Mouse (Mus musculus): ENCODE measurements around the gene Pax5. TPM values are rescaled to one million over a fixed set of nuclear protein-coding genes. Genes with fewer than 3 reads are reported as not detected.

Pax5 gene
- polyA plus RNA-seq, 1 experiment from 2014 or later = 0.56 TPM

DNA sequence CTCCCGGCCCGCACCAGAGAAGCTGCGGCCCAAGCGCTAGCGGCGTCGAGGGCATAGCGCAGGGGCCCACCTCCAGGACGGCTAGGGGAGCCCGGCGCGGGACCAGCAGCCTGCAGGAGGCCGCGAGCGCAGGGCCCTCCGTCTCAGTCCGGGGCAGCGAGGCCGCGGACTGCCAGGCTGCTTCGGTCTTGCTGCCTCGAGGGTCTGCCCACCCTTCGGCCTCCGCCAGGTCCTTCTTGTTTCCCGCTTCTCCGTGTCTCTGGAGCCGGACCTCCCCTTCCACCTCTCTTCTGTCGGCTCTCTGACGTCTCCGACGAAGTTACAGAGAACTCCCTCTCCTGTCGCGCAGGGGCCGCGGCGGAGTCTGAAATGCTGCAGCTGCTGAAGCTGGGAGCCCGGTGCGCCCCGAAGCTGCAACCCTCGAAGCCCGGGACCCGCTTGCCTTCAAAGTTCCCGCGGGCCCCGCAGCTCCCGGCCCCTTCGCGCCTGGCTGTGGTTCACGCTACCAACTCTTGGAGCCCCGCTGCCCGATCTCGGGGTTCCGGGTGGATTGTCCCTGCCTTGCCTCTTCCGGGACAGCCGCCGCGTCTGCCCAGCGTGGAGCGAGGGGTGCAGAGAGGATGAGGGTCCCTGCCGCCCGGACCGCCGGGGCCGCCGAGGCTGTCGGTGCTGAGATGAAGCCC, 6.5 kb downstream of the Pax5 start:
- H3K9me3 ChIP-seq = no peaks in the 10 kb centered on the region
- DNase-seq (ENCODE audit: low spot score) = no peak
- H3K27me3 ChIP-seq (replicated peaks; ENCODE audit: low read depth, poor library complexity, severe bottlenecking) = peaks cover 100% of the 10 kb centered on the region
- H3K27ac ChIP-seq (replicated peaks) = 0 out of 2 replicates have a peak overlapping the region, but pooled peaks have one; percentile 6
- peaks cover 31% of the 10 kb centered on the region for H3K4me1 ChIP-seq
- H3K36me3 ChIP-seq (replicated peaks) = no peaks in the 10 kb centered on the region
- H3K4me3 ChIP-seq = peak overlapping the region; percentile 58
- WGBS = under 1% methylated on average over 66 of the region's 66 CpGs

DNA sequence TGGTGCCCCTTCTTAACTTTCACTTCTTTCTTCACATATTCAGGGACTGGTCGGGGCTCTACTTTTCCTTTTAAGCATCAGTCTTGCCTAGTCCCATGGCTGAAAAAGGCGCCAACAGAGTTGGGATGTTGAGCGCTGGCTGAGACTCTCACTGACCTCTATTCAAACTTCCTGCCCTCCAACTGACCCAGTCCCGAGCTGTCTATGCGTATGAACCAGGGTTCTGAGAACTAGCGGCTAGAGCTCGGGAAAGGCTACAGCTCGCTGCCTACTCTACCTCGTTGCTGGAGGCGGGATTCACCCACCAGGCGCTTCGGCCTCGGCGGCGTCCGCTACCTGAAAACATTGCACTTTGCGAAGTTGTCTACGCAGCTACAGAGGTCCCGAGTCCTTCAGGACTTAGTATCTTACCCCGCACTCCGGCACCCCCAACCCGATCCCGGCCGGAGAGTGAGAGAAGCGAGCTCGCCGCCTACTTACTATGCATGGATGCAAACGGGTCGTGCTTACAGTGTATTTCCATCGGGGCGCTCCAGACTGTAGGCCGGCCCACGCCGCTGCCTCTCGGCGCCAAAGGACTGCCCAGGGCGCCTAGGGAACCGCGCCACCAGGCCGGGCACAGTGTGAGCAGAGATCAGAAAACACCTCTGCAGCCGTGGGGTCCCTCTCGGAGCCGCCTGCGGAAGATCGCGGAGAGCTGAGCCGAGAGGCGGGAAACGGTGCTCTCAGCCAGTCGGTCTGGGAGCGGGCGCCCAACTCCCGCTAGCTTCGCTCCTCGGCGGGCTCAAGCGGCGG, 7.2 kb downstream of the Pax5 start:
- Histone ChIP-seq H3K4me1 (peaks cover 31% of the 10 kb centered on the region), H3K9me3 (no peaks in the 10 kb centered on the region), H3K27ac (replicated peaks) (no peak overlapping the region), H3K36me3 (replicated peaks) (no peaks in the 10 kb centered on the region), H3K4me3 (peak overlapping the region; percentile 58), H3K27me3 (replicated peaks; ENCODE audit: low read depth, poor library complexity, severe bottlenecking) (peaks cover 100% of the 10 kb centered on the region)
- WGBS = under 1% methylated on average over 58 of the region's 58 CpGs
- DNase-seq (ENCODE audit: low spot score) = peak; percentile 59

DNA sequence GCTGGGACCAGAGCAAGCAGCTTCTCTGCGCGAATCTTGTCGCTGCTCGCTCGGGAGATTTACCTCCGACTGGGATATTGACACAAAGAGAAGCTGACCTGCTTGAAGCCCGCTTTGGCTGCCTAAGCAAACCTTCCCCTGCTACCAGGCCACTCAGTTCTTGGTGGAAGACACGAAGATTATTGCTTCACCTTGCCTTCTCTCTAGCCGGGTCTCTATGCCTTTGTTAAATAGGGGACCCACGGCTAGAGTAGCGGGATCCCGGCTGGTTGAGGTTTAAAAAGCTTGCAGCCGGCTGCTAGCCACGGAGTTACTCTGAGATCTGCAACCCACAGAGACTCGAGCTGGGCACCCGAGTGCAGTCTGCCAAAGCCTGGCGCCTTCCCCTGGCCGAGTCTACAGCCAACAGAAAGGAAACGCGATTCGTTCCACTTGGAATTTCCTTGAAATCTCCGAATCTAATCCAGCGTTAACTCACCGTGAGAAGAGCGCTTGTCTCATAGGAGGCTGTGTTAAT, 8.2 kb downstream of the Pax5 start:
- Histone ChIP-seq H3K9me3 (no peaks in the 10 kb centered on the region), H3K4me1 (peaks cover 31% of the 10 kb centered on the region), H3K36me3 (replicated peaks) (no peaks in the 10 kb centered on the region), H3K27ac (replicated peaks) (no peak overlapping the region), H3K27me3 (replicated peaks; ENCODE audit: low read depth, poor library complexity, severe bottlenecking) (peaks cover 99% of the 10 kb centered on the region), H3K4me3 (peak overlapping the region; percentile 58)
- DNase-seq (ENCODE audit: low spot score) = peak; percentile 54
- under 1% methylated on average over 25 of the region's 25 CpGs for WGBS

DNA sequence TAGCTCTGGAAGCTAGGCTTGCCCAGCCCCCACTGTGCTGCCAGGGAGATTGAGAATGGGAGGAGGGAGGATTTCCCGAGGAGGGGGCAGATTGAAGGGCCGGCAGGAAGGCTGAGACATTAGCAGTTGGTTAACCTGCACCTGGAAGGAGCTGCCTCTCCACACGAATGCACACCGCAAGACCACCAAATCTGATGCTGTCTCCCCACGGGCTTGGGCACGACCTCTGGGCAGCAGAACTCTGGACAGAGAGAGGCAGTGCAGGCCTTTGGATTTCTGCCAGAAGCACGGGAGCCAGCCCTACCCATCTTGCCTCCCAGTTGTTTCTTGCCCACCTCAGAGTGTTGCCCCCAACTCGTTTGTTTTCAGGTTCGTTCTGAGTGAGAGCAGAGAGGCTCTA, 8.8 kb downstream of the Pax5 start:
- Histone ChIP-seq H3K27me3 (replicated peaks; ENCODE audit: low read depth, poor library complexity, severe bottlenecking) (peaks cover 98% of the 10 kb centered on the region), H3K9me3 (no peaks in the 10 kb centered on the region), H3K27ac (replicated peaks) (no peak overlapping the region), H3K4me1 (peaks cover 31% of the 10 kb centered on the region), H3K36me3 (replicated peaks) (no peaks in the 10 kb centered on the region), H3K4me3 (peak overlapping the region; percentile 58)
- DNase-seq (ENCODE audit: low spot score) = peak; percentile 52
- 1% methylated on average over 9 of the region's 9 CpGs for WGBS

DNA sequence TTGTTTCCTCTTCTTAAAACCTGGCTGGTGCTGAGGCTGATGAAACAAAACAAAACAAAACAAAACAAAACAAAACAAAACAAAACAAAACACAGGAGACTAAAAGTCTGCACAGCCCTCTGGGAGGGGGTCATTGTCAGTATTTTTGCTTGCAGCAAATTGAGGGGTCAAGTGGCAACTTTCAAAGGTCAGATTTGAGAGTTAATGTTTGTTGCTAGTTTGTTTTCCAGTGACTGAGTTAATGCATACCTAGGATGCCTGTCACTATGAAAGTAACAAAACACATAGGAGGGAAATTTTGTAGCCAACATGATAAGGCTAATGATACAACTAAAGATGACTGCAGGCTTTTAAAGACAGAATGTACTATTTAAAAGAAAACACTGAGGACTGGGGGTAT, 13.6 kb downstream of the Pax5 start:
- H3K4me3 ChIP-seq = no peak overlapping the region
- H3K27me3 ChIP-seq (replicated peaks; ENCODE audit: low read depth, poor library complexity, severe bottlenecking) = peaks cover 86% of the 10 kb centered on the region
- no peak for DNase-seq (ENCODE audit: low spot score)
- no peaks in the 10 kb centered on the region for H3K36me3 ChIP-seq (replicated peaks)
- peaks cover 9% of the 10 kb centered on the region for H3K4me1 ChIP-seq
- H3K27ac ChIP-seq (replicated peaks) = no peak overlapping the region
- H3K9me3 ChIP-seq = no peaks in the 10 kb centered on the region

DNA sequence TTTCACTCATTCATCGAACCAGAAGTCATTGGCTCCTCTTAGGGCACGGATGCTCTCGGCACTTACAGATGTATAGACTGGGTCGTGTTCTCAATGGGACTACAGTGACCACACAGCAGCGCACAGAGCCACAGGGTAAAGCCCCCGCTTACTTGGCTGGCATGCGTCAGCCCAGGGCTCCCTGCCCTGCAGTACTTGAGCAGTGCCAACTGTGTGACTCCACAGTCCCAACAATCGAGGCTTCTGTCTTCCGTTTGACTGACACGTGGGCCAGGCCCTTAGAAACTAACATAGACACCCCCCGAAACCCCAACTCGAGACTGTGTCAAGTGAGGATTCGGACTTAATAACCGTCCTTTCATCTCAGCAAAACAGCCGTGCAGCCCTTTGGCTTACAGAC, 15.9 kb downstream of the Pax5 start:
- WGBS = 60% methylated on average over 15 of the region's 15 CpGs
- Histone ChIP-seq H3K9me3 (no peaks in the 10 kb centered on the region), H3K4me1 (0 out of 2 replicates have a peak, but pooled peaks cover 4% of the 10 kb centered on the region), H3K27me3 (replicated peaks; ENCODE audit: low read depth, poor library complexity, severe bottlenecking) (peaks cover 67% of the 10 kb centered on the region), H3K4me3 (no peak overlapping the region), H3K36me3 (replicated peaks) (no peaks in the 10 kb centered on the region), H3K27ac (replicated peaks) (no peak overlapping the region)
- no peak for DNase-seq (ENCODE audit: low spot score)

DNA sequence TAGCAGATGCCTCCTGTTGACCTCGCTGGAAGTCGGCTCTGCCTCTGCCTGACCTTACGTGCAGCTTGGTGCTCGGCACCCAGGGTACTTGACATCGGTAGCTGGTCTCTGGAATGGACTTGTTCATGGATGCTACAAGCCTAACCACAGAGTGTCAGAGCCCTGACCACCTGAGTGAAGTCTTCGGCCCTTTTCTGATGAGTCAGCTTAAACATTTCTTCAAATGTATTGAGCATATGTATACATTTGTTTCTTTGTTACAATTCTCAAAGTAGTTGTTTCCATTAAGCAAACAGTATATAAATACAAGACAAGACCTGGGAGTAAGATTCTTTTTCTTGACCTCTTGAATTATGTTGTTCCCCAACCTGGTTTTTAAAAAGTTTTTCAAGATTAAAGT, 24.7 kb downstream of the Pax5 start:
- 81% methylated on average over 6 of the region's 6 CpGs for WGBS
- H3K36me3 ChIP-seq (replicated peaks) = no peaks in the 10 kb centered on the region

DNA sequence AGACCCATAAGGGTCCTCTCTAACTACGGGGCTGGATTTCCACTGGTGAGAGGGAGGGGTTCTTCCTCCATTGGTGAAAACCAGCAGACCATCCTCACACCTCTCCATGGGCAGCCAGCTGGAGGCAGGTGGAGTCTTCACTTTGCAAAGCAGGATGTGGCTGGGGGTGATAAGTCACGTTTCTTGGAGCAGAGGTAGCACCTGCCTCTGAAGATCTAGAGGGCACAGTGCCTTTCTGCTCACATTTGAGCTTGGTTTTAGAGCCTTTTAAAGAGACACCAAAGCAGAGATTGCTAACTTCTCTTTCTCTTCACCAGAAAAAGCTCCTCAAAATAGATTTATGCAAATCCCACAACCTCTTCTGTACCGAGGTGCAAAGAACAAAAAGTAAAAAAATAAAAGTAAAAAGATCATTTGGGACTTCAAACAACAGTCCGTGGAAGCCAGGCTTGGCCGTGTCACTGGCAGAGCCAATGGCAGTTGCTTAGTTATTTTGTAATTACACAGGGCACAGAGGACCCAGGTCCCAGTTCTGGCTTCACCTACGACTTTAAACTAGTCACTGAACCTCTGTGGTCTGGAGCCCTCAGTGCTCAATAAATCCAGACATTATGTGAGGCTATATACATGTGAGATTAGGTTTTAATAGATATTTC, 29.9 kb downstream of the Pax5 start:
- 0 out of 2 replicates have a peak, but pooled peaks cover 13% of the 10 kb centered on the region for H3K27me3 ChIP-seq (replicated peaks; ENCODE audit: low read depth, poor library complexity, severe bottlenecking)
- H3K27ac ChIP-seq (replicated peaks) = no peak overlapping the region
- H3K4me1 ChIP-seq = no peaks in the 10 kb centered on the region; the same call in 1 of the 2 replicates
- no peaks in the 10 kb centered on the region for H3K36me3 ChIP-seq (replicated peaks)
- WGBS = 77% methylated on average over 6 of the region's 6 CpGs
- H3K9me3 ChIP-seq = no peaks in the 10 kb centered on the region
- no peak overlapping the region for H3K4me3 ChIP-seq
- no peak for DNase-seq (ENCODE audit: low spot score)

More for the DNA sequence above, 24.7 kb downstream of the Pax5 start:
- H3K4me1 ChIP-seq = no peaks in the 10 kb centered on the region
- H3K27me3 ChIP-seq (replicated peaks; ENCODE audit: low read depth, poor library complexity, severe bottlenecking) = peaks cover 9% of the 10 kb centered on the region; the same call in 1 of the 2 replicates
- H3K4me3 ChIP-seq = no peak overlapping the region
- no peaks in the 10 kb centered on the region for H3K9me3 ChIP-seq
- no peak for DNase-seq (ENCODE audit: low spot score)
- H3K27ac ChIP-seq (replicated peaks) = no peak overlapping the region

DNA sequence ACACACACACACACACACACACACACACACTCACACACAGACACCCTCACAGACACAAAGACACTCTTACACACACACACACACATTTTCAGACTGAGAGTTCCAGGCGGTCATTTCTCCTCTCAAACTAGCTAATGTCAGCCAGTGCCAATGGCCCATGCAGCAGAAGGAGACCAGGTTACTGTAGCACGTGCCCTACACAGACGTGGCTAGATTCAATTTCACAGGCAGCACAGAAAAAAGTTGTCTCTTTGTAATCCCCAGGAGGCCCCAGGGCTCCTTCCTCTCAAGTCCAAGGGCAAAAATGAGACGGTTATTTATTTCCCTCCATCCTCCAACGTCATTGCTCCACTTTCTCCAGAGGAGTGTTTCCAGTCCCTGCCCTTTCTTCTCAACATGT, 31.6 kb downstream of the Pax5 start:
- H3K27me3 ChIP-seq (replicated peaks; ENCODE audit: low read depth, poor library complexity, severe bottlenecking) = peaks cover 26% of the 10 kb centered on the region; the same call in 1 of the 2 replicates
- peaks cover 6% of the 10 kb centered on the region for H3K4me1 ChIP-seq
- H3K36me3 ChIP-seq (replicated peaks) = no peaks in the 10 kb centered on the region
- no peak for DNase-seq (ENCODE audit: low spot score)
- WGBS = 60% methylated on average over 5 of the region's 5 CpGs
- no peaks in the 10 kb centered on the region for H3K9me3 ChIP-seq
- no peak overlapping the region for H3K27ac ChIP-seq (replicated peaks)
- no peak overlapping the region for H3K4me3 ChIP-seq

DNA sequence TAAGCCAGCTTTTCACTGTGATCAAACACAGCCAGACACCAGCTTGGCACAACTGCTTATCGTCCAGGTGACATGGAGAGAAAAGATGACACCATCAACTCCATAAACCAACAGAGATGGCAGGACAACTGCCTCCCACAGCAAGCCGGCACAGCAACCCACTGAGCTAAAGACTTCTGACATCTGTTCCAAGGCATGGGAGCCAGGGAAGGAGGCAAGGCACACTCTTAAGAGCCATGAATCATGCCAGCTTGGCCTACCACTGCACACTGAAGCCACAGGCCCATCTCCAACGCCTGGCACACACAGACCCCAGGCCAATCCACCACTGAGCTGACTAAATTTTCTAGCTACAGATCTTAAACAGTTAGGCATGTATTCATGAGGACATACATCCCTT, 32.3 kb downstream of the Pax5 start:
- H3K27me3 ChIP-seq (replicated peaks; ENCODE audit: low read depth, poor library complexity, severe bottlenecking) = peaks cover 30% of the 10 kb centered on the region; the same call in 1 of the 2 replicates

DNA sequence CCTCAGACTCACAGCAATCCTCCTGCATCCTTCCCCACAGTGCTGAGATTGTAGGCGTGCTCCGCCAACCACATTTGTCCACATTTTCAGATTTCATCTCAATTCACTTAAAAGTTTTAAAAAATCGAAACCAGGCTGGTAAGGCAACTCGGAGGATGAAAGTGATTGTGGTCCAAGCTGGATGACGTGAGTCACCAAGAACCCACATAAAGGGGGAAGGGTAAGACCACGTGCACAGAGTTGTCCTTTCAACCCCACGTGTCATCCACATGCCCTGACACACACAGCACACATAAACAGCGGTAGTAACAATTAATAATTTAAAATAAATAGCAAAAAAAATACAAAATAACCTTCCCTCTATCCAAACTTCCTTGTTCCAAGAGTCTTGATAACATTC, 35.3 kb downstream of the Pax5 start:
- H3K36me3 ChIP-seq (replicated peaks) = no peaks in the 10 kb centered on the region
- WGBS = 92% methylated on average over 8 of the region's 8 CpGs
- peaks cover 49% of the 10 kb centered on the region for H3K27me3 ChIP-seq (replicated peaks; ENCODE audit: low read depth, poor library complexity, severe bottlenecking)
- H3K27ac ChIP-seq (replicated peaks) = no peak overlapping the region
- peaks cover 17% of the 10 kb centered on the region for H3K4me1 ChIP-seq
- DNase-seq (ENCODE audit: low spot score) = no peak
- no peaks in the 10 kb centered on the region for H3K9me3 ChIP-seq
- H3K4me3 ChIP-seq = no peak overlapping the region

More for the DNA sequence above, 32.3 kb downstream of the Pax5 start:
- H3K4me1 ChIP-seq = peaks cover 8% of the 10 kb centered on the region
- 77% methylated on average over 3 of the region's 3 CpGs for WGBS
- no peaks in the 10 kb centered on the region for H3K36me3 ChIP-seq (replicated peaks)
- no peak overlapping the region for H3K27ac ChIP-seq (replicated peaks)
- H3K4me3 ChIP-seq = no peak overlapping the region
- H3K9me3 ChIP-seq = no peaks in the 10 kb centered on the region
- no peak for DNase-seq (ENCODE audit: low spot score)

DNA sequence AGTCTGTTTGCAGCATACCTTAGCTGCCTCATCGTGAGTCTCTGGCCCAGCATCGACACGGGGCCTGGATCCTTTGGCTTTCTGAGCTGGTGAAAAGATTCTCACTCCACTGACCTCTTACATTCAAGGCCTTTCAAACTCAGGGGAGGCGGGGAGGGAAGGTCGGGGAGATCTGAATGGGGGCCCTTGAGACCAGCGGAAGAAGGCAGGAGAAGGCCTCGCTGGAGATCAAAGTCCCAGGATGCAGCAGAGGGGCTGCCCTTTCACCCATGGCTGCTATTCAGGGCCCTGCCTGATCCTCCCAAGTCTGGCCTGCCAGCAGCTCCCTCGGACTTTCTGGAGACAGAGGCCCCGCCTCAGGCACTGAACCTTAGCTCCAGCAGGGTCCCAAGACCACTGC, 36.6 kb downstream of the Pax5 start:
- peaks cover 3% of the 10 kb centered on the region; the same call in 1 of the 2 replicates for H3K9me3 ChIP-seq
- peaks cover 49% of the 10 kb centered on the region for H3K27me3 ChIP-seq (replicated peaks; ENCODE audit: low read depth, poor library complexity, severe bottlenecking)
- 20% methylated on average over 9 of the region's 9 CpGs for WGBS
- H3K4me3 ChIP-seq = no peak overlapping the region
- DNase-seq (ENCODE audit: low spot score) = no peak
- peaks cover 17% of the 10 kb centered on the region for H3K4me1 ChIP-seq
- H3K27ac ChIP-seq (replicated peaks) = 0 out of 2 replicates have a peak overlapping the region, but pooled peaks have one; percentile 3
- H3K36me3 ChIP-seq (replicated peaks) = no peaks in the 10 kb centered on the region

Measured in embryonic facial prominence, embryonic 10.5 days (tissue).